Mouse (Mus musculus) liver, adult 2 months (tissue): ENCODE results near the gene Rex1bd.

Experiments
- CTCF ChIP-seq: fragments of 200-500 bp; IDR thresholded peaks from 2 replicates; pipeline ENCODE4 v1.5.1; 2011; ENCODE audit warnings: low read depth, low read length, control low read depth
- POLR2A ChIP-seq: fragments of 200-500 bp; IDR thresholded peaks from 2 replicates; pipeline ENCODE4 v1.6.1; 2011; ENCODE audit warnings: low read length, control low read depth; ENCODE audit not compliant: insufficient read depth; ENCODE audit errors: extremely low read depth

DNA sequence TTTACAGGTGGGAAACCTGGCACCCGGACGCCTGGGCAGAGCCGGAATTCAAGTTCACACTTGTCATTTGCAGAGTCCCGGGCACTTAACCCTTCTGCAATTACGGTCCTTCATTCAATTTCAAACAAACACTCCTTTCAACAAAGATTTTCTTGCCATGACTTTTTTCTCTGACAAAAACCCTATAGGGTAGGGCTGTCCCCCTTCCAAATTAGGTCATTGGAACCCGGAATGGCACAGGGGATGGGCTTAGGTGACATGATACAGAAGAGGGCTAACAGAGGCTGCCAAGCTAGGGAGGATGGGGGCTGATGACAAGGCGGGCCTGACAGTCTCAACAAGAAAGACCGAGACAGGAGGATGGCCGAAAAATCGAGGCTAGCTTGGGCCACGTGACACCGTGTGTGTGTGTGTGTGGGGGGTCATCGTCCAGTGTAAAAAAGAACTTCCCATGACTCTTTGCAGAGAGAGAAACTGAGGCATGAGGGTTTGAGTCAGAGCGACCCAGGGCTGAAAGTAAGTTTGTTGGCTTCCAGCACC is 17.6 kb downstream of the Rex1bd start:
- TF ChIP-seq POLR2A (no peak), CTCF (no peak)
